Mouse (Mus musculus) MEL (cell line): Measurements from ENCODE around the gene Hpse. TPM values are rescaled to one million over a fixed set of nuclear protein-coding genes. Genes with fewer than 3 reads are reported as not detected.

Source experiments
- DNase-seq: peaks from one replicate; pipeline ENCODE4 v3.0.0; 2011; ENCODE audit warnings: low read depth, low spot score
- H3K27ac ChIP-seq: 2 replicates; pipeline ENCODE4 v1.5.1; 2012; ENCODE audit warnings: low read depth, mild to moderate bottlenecking, control low read depth, low read length, moderate library complexity; ENCODE audit not compliant: control insufficient read depth
- H3K27me3 ChIP-seq, 2 experiments: fragments of 150-350 bp in 1 of 2; sonication (generic) in 1 of 2; 2 replicates each; pipeline ENCODE4 v1.6.1; 2012; ENCODE audit warnings: low read length in 2 of 2, mild to moderate bottlenecking in 2 of 2, improper control_type of control experiment in 1 of 2, moderate library complexity in 1 of 2; ENCODE audit not compliant: insufficient read depth in 2 of 2, control insufficient read depth in 1 of 2
- H3K36me3 ChIP-seq, 2 experiments: 2 replicates each; pipeline ENCODE4 v1.6.1; 2012 to 2014; ENCODE audit warnings: low read length in 2 of 2, improper control_type of control experiment in 1 of 2, inconsistent platforms in 1 of 2, mild to moderate bottlenecking in 1 of 2; ENCODE audit not compliant: insufficient read depth in 2 of 2, control insufficient read depth in 1 of 2
- H3K4me1 ChIP-seq, 2 experiments: fragments of 150-350 bp in 1 of 2; sonication (generic) in 1 of 2; 2 replicates each; pipeline ENCODE4 v1.6.1; 2012; ENCODE audit warnings: low read length in 2 of 2, improper control_type of control experiment in 1 of 2, mild to moderate bottlenecking in 1 of 2; ENCODE audit not compliant: insufficient read depth in 2 of 2, control insufficient read depth in 1 of 2
- H3K4me3 ChIP-seq, 2 experiments: fragments of 150-350 bp in 1 of 2; sonication (generic) in 1 of 2; 2 replicates each; pipeline ENCODE4 v1.5.1; 2012; ENCODE audit warnings: low read depth in 2 of 2, low read length in 2 of 2, mild to moderate bottlenecking in 2 of 2, moderate library complexity in 2 of 2, control low read depth in 1 of 2, improper control_type of control experiment in 1 of 2; ENCODE audit not compliant: control insufficient read depth in 1 of 2, insufficient read depth in 1 of 2
- H3K79me2 ChIP-seq: 2 replicates; pipeline ENCODE4 v1.6.1; 2012; ENCODE audit warnings: mild to moderate bottlenecking, low read length, moderate library complexity; ENCODE audit not compliant: control insufficient read depth, poor library complexity, insufficient read depth
- H3K9ac ChIP-seq: 2 replicates; pipeline ENCODE4 v1.6.1; 2012; ENCODE audit warnings: low read depth, mild to moderate bottlenecking, control low read depth, low read length, moderate library complexity; ENCODE audit not compliant: control insufficient read depth, poor library complexity, severe bottlenecking
- H3K9me3 ChIP-seq: fragments of 150-350 bp; sonication (generic); replicated peaks from 2 replicates; pipeline ENCODE4 v1.6.1; 2012; ENCODE audit warnings: mild to moderate bottlenecking, low read length, improper control_type of control experiment, moderate library complexity; ENCODE audit not compliant: insufficient read depth
- BHLHE40 ChIP-seq: IDR thresholded peaks from 2 replicates; pipeline ENCODE4 v1.6.1; 2012; ENCODE audit warnings: low read depth, mild to moderate bottlenecking, inconsistent platforms, low read length, improper control_type of control experiment, borderline replicate concordance
- CHD1 ChIP-seq: IDR thresholded peaks from 2 replicates; pipeline ENCODE4 v1.6.1; 2012; ENCODE audit warnings: low read depth, mild to moderate bottlenecking, inconsistent platforms, low read length, improper control_type of control experiment
- CHD2 ChIP-seq: IDR thresholded peaks from 2 replicates; pipeline ENCODE4 v1.6.1; 2011; ENCODE audit warnings: low read length, improper control_type of control experiment
- CTCF ChIP-seq, 3 experiments: IDR thresholded peaks in 2 of 3; conservative IDR thresholded peaks in 1 of 3; 2 replicates each; pipeline ENCODE4 v1.5.1; 2011 to 2012; ENCODE audit warnings: low read length in 3 of 3, low read depth in 2 of 3, mild to moderate bottlenecking in 2 of 3, improper control_type of control experiment in 1 of 3, inconsistent platforms in 1 of 3, mixed read lengths in 1 of 3, moderate library complexity in 1 of 3; ENCODE audit not compliant: control insufficient read depth in 1 of 3, insufficient read depth in 1 of 3, poor library complexity in 1 of 3, severe bottlenecking in 1 of 3
- ETS1 ChIP-seq: IDR thresholded peaks from 2 replicates; pipeline ENCODE4 v1.6.1; 2012; ENCODE audit warnings: low read depth, mild to moderate bottlenecking, inconsistent platforms, low read length, improper control_type of control experiment, moderate library complexity
- GABPA ChIP-seq: IDR thresholded peaks from 2 replicates; pipeline ENCODE4 v1.6.1; 2012; ENCODE audit warnings: low read depth, mild to moderate bottlenecking, inconsistent platforms, low read length, improper control_type of control experiment, moderate library complexity
- HCFC1 ChIP-seq: IDR thresholded peaks from 2 replicates; pipeline ENCODE4 v1.6.1; 2012; ENCODE audit warnings: low read depth, mild to moderate bottlenecking, inconsistent platforms, low read length, improper control_type of control experiment, moderate library complexity
- JUND ChIP-seq: IDR thresholded peaks from 2 replicates; pipeline ENCODE4 v1.6.1; 2011; ENCODE audit warnings: low read depth, mild to moderate bottlenecking, improper control_type of control experiment, low read length
- KAT2A ChIP-seq: conservative IDR thresholded peaks from 2 replicates; pipeline ENCODE4 v1.6.1; 2012; ENCODE audit warnings: low read depth, low read length, improper control_type of control experiment, inconsistent platforms
- MAFK ChIP-seq: IDR thresholded peaks from 2 replicates; pipeline ENCODE4 v1.6.1; 2011; ENCODE audit warnings: low read depth, mild to moderate bottlenecking, low read length, improper control_type of control experiment, borderline replicate concordance
- MAX ChIP-seq: IDR thresholded peaks from 2 replicates; pipeline ENCODE4 v1.6.1; 2011; ENCODE audit warnings: low read length, improper control_type of control experiment
- MEF2A ChIP-seq: IDR thresholded peaks from 2 replicates; pipeline ENCODE4 v1.6.1; 2014; ENCODE audit warnings: low read depth, mild to moderate bottlenecking, inconsistent platforms, low read length, improper control_type of control experiment; ENCODE audit not compliant: poor library complexity, insufficient replicate concordance, severe bottlenecking; ENCODE audit errors: extremely low read depth
- MXI1 ChIP-seq: IDR thresholded peaks from 2 replicates; pipeline ENCODE4 v1.6.1; 2011; ENCODE audit warnings: mild to moderate bottlenecking, low read depth, low read length, improper control_type of control experiment
- MYB ChIP-seq: IDR thresholded peaks from 2 replicates; pipeline ENCODE4 v1.6.1; 2011; ENCODE audit warnings: mild to moderate bottlenecking, low read depth, low read length, improper control_type of control experiment
- MYC ChIP-seq: IDR thresholded peaks from 2 replicates; pipeline ENCODE4 v1.6.1; 2011; ENCODE audit warnings: low read depth, mild to moderate bottlenecking, low read length, improper control_type of control experiment, moderate library complexity
- NELFE ChIP-seq: IDR thresholded peaks from 2 replicates; pipeline ENCODE4 v1.6.1; 2011; ENCODE audit warnings: low read depth, low read length, improper control_type of control experiment
- NRF1 ChIP-seq: IDR thresholded peaks from 2 replicates; pipeline ENCODE4 v1.6.1; 2014; ENCODE audit warnings: low read depth, mild to moderate bottlenecking, inconsistent platforms, low read length, improper control_type of control experiment, moderate library complexity; ENCODE audit not compliant: poor library complexity, insufficient read depth, severe bottlenecking
- POLR2A ChIP-seq, 2 experiments: IDR thresholded peaks; 2 replicates each; pipeline ENCODE4 v1.6.1; 2011 to 2012; ENCODE audit warnings: low read length in 2 of 2, mild to moderate bottlenecking in 2 of 2, control low read depth in 1 of 2, improper control_type of control experiment in 1 of 2, low read depth in 1 of 2, moderate library complexity in 1 of 2; ENCODE audit not compliant: control insufficient read depth in 1 of 2, insufficient read depth in 1 of 2, poor library complexity in 1 of 2
- POLR2AphosphoS5 ChIP-seq: IDR thresholded peaks from 2 replicates; pipeline ENCODE4 v1.6.1; 2012; ENCODE audit warnings: low read depth, borderline replicate concordance, mild to moderate bottlenecking, inconsistent platforms, low read length, moderate library complexity, mixed read lengths
- RAD21 ChIP-seq: IDR thresholded peaks from 2 replicates; pipeline ENCODE4 v1.6.1; 2011; ENCODE audit warnings: mild to moderate bottlenecking, low read depth, low read length, improper control_type of control experiment
- RCOR1 ChIP-seq: IDR thresholded peaks from 2 replicates; pipeline ENCODE4 v1.6.1; 2012; ENCODE audit warnings: low read depth, mild to moderate bottlenecking, inconsistent platforms, low read length, improper control_type of control experiment
- SIN3A ChIP-seq: IDR thresholded peaks from 2 replicates; pipeline ENCODE4 v1.6.1; 2012; ENCODE audit warnings: low read length, improper control_type of control experiment, inconsistent platforms
- SMC3 ChIP-seq: IDR thresholded peaks from 2 replicates; pipeline ENCODE4 v1.6.1; 2011; ENCODE audit warnings: low read depth, low read length, improper control_type of control experiment
- TAL1 ChIP-seq: IDR thresholded peaks from 2 replicates; pipeline ENCODE4 v1.6.1; 2012; ENCODE audit warnings: mild to moderate bottlenecking, inconsistent platforms, low read length, moderate library complexity, mixed read lengths
- TCF12 ChIP-seq: IDR thresholded peaks from 2 replicates; pipeline ENCODE4 v1.6.1; 2014; ENCODE audit warnings: low read depth, mild to moderate bottlenecking, inconsistent platforms, low read length, improper control_type of control experiment, moderate library complexity
- UBTF ChIP-seq: IDR thresholded peaks from 2 replicates; pipeline ENCODE4 v1.6.1; 2012; ENCODE audit warnings: low read depth, mild to moderate bottlenecking, inconsistent platforms, low read length, improper control_type of control experiment, moderate library complexity, borderline replicate concordance; ENCODE audit not compliant: insufficient read depth
- USF1 ChIP-seq: IDR thresholded peaks from 2 replicates; pipeline ENCODE4 v1.6.1; 2014; ENCODE audit warnings: low read depth, mild to moderate bottlenecking, inconsistent platforms, low read length, improper control_type of control experiment, moderate library complexity
- USF2 ChIP-seq, 2 experiments: IDR thresholded peaks; 2 replicates each; pipeline ENCODE4 v1.6.1; 2011 to 2012; ENCODE audit warnings: improper control_type of control experiment in 2 of 2, low read length in 2 of 2, borderline replicate concordance in 1 of 2, inconsistent platforms in 1 of 2, low read depth in 1 of 2, mild to moderate bottlenecking in 1 of 2; ENCODE audit not compliant: insufficient read depth in 1 of 2
- ZC3H11A ChIP-seq: IDR thresholded peaks from 2 replicates; pipeline ENCODE4 v1.6.1; 2012; ENCODE audit warnings: low read depth, mild to moderate bottlenecking, inconsistent platforms, low read length, improper control_type of control experiment
- ZKSCAN1 ChIP-seq: IDR thresholded peaks from 2 replicates; pipeline ENCODE4 v1.6.1; 2012; ENCODE audit warnings: low read depth, mild to moderate bottlenecking, inconsistent platforms, low read length, improper control_type of control experiment, moderate library complexity
- ZMIZ1 ChIP-seq: IDR thresholded peaks from 2 replicates; pipeline ENCODE4 v1.6.1; 2012; ENCODE audit warnings: low read depth, mild to moderate bottlenecking, inconsistent platforms, low read length, improper control_type of control experiment, moderate library complexity
- polyA plus RNA-seq, 2 experiments: library from polyadenylated mRNA; stranded (reverse) in 1 of 2; unstranded in 1 of 2; fragments of >175 nt in 1 of 2; fragments of >200 nt in 1 of 2; gene quantifications; 2 replicates each; pipeline versions ENCODE4 v1.2.1 to v1.2.4; 2012; ENCODE audit warnings: low replicate concordance in 2 of 2, low read depth in 1 of 2; ENCODE audit not compliant: insufficient read length in 2 of 2, insufficient read depth in 1 of 2, missing spikeins in 1 of 2
- total RNA-seq: library from RNA; depleted of rRNA; stranded (reverse); fragments of 300-350 nt; gene quantifications from 2 replicates; pipeline ENCODE4 v1.2.3, GENCODE M21; 2012

The Hpse gene
- total and polyA plus RNA-seq, 3 experiments: 0.03 TPM; not detected in 2

DNA sequence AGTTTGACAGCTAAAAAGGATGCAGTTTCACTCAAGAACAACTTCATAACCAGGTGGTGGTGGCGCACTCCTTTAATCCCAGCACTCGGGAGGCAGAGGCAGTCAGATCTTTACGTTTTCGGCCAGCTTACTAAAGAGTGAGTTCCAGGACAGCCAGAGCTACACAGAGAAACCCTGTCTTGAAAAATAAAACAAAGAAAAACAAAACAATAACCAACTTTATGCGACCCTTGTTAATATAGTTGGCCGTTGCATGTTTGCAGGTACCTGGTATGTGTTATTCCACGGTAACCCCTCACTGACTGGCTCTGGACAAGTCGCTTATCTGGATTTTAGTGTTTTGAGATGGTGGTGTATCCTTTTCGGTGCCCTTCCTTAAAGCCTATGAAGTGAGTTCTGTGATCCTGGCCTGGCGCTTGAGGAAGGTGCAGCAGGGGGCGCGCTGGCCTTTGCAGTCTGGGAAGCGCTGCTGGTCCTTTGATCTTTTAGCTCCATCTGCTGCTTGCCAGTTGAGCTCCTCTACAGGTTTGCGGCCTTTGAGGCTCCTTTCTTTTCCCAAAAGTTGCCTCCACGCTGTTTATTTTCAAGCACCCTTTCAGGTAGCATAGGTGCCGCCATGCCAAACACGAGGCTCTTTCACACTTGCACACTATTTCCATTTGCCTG is 44.7 kb downstream of the Hpse start, which contains the start of gene Coq2 (continued):
- TF ChIP-seq CHD1 (no peak), TAL1 (no peak; the same call in 1 of the 2 replicates), MXI1 (peak; percentile 84), KAT2A (peak; percentile 29; the same call in 1 of the 2 replicates)

DNA sequence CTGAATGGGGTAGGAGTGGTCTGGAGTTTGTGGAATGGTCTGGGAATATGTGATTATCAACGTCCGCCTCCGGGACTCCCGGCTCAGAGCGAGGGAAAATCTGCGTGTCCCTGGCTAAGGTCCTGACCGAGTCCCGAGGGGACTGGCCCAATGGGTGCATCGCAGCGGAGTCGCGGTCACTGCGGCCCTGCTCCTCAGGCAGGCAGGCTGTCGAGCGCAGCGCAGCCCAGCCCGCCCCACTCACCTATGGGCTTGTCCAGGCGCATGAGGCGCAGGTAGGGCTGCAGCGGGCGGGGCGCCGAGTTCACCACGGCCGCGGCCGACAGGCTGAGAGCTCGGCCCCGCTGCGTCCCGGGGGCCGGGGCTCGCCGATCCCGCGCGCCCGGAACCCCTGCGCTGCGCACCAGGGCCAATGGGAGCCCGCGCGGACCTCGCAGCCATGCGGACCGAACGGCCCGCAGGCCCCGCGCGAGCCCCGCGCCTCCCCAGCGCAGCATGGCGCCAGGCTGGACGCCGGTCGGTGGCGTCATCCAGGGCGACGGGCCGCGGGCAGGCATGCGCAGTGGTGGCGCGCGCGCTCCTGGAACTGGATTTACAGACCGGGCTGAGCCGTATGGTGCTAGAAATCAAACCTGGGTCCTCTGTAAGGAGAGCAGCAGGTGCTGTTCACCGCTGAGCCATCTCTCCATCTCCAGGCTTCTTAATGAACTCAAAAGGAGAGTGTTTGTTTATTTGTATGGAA is 45.6 kb downstream of the Hpse start:
- no peaks in the 10 kb centered on the region for H3K4me1 ChIP-seq
- H3K79me2 ChIP-seq: peaks cover 11% of the 10 kb centered on the region
- DNase-seq: peak; percentile 93
- H3K27me3 ChIP-seq: no peaks in the 10 kb centered on the region
- H3K9me3 ChIP-seq: no peaks in the 10 kb centered on the region
- peaks cover 0 to 6% of the 10 kb centered on the region in 2 experiments; a peak in 2 of 4 replicates for H3K36me3 ChIP-seq
- peak overlapping the region; percentile 82 to 94 for H3K4me3 ChIP-seq
- H3K9ac ChIP-seq: peak overlapping the region; percentile 88
- peak overlapping the region; percentile 50 for H3K27ac ChIP-seq
- TF ChIP-seq GABPA (no peak), CHD2 (no peak), POLR2AphosphoS5 (no peak), RAD21 (no peak), TAL1 (no peak), MAFK (no peak), MEF2A (no peak), MYB (no peak), ETS1 (0 out of 2 replicates have a peak, but pooled peaks have one; percentile 7), SIN3A (peak; percentile 83), ZMIZ1 (no peak), UBTF (no peak), NRF1 (peak; percentile 84), TCF12 (peak; percentile 37; the same call in 1 of the 2 replicates), JUND (no peak), HCFC1 (peak; percentile 85), SMC3 (no peak), ZKSCAN1 (no peak), USF2 (IDR thresholded peaks at IDR 0.05; ENCODE audit: borderline replicate concordance in 1 of 2, insufficient read depth in 1 of 2, low read depth in 1 of 2, low read length in 2 of 2) (no peak), KAT2A (no peak; the same call in 1 of the 2 replicates), USF1 (no peak), RCOR1 (no peak), POLR2A (IDR thresholded peaks at IDR 0.05; ENCODE audit: control insufficient read depth in 1 of 2, insufficient read depth in 1 of 2, low read depth in 1 of 2, low read length in 2 of 2, poor library complexity in 1 of 2) (peak; percentile 68 to 82; a peak in 3 of 4 replicates), MXI1 (peak; percentile 88), NELFE (peak; percentile 78), CHD1 (no peak), MAX (peak; percentile 64; the same call in 1 of the 2 replicates), CTCF (IDR thresholded peaks at IDR 0.05 in 2 of 3, conservative IDR thresholded peaks at IDR 0.05 in 1 of 3; ENCODE audit: control insufficient read depth in 1 of 3, insufficient read depth in 1 of 3, low read depth in 2 of 3, low read length in 3 of 3, poor library complexity in 1 of 3, severe bottlenecking in 1 of 3) (no peak), BHLHE40 (no peak), MYC (peak; percentile 54; the same call in 1 of the 2 replicates), ZC3H11A (no peak)
